Mouse (Mus musculus) liver, adult 10 weeks (tissue): ENCODE results near the gene P2ry10b. TPM values are rescaled to one million over a fixed set of nuclear protein-coding genes. Genes with fewer than 3 reads are reported as not detected.

Source experiments
- polyA plus RNA-seq: library from polyadenylated mRNA; stranded (reverse); fragments of 350-450 nt; fragmentation: Illumina TruSeq; extraction: RNeasy Lipid Tissue Mini Kit (QIAGEN cat#74804); gene quantifications from one replicate; pipeline ENCODE4 v1.2.3, GENCODE M21; 2014; ENCODE audit warnings: low read depth, low replicate concordance

The P2ry10b gene
- 1.1 TPM for polyA plus RNA-seq

GRCm38 (mm10) chrX:107148681-107149080 is at the start of gene P2ry10b:
P2ry10b (plus strand) TSS chrX:107148927.

Other genes starting within 250 kb of the P2ry10b start
- gene Lpar4, start 228.3 kb upstream of the P2ry10b start, polyA plus RNA-seq: 0.29 TPM
- gene P2ry10, start 60.4 kb upstream of the P2ry10b start, polyA plus RNA-seq: 0.58 TPM
- 0.48 TPM for gene Gpr174, start 107.0 kb downstream of the P2ry10b start, polyA plus RNA-seq